In genomic region chr12:116587548-116587947, GRCm38 (mm10) we compare ENCODE assay signal across 31 mouse cellular contexts.
A peak's percentile ranks its signal among the peaks of the same experiment; 100 is the strongest.
DNase-seq lines count a peak whose midpoint lies in the region; ATAC-seq and TF ChIP-seq lines count a peak whose summit lies in the region.
"Had no signal": no experiment of that assay in that cellular context is flagged by ENCODE, and none has a peak within 500 bp of the region (broad histone marks: within the 10 kb centered on the region; RNA-seq: fewer than 3 reads in every experiment).

No protein-coding gene starts in this region.

- peak overlapping the region; percentile 19; the same call in 1 of the 2 replicates for H3K27ac ChIP-seq in left cerebral cortex, adult 2 months
- H3K27ac ChIP-seq in stomach, embryonic 14.5 days (ENCODE audit: low read length), result no peak overlapping the region
- no peak overlapping the region for H3K27ac ChIP-seq in lung, postnatal 0 days (ENCODE audit: low read length)
- H3K27ac ChIP-seq: embryonic facial prominence, embryonic 10.5 days; embryonic facial prominence, embryonic 15.5 days; forebrain, embryonic 12.5 days; heart, adult 2 months; heart, embryonic 15.5 days; hindbrain, embryonic 12.5 days; limb, embryonic 12.5 days; midbrain, embryonic 12.5 days; neural tube, embryonic 12.5 days had no signal

- H3K4me3 ChIP-seq in left cerebral cortex, adult 2 months, result no peak overlapping the region
- no peak overlapping the region for H3K4me3 ChIP-seq in stomach, embryonic 14.5 days (ENCODE audit: low read depth, low read length)
- no peak overlapping the region for H3K4me3 ChIP-seq in lung, postnatal 0 days (ENCODE audit: low read depth, low read length)
- H3K4me3 ChIP-seq: embryonic facial prominence, embryonic 10.5 days; embryonic facial prominence, embryonic 15.5 days; forebrain, embryonic 12.5 days; heart, adult 2 months; heart, embryonic 15.5 days; hindbrain, embryonic 12.5 days; limb, embryonic 12.5 days; megakaryocyte, embryonic 14.5 days; midbrain, embryonic 12.5 days; myocyte; neural tube, embryonic 12.5 days had no signal

- intact Hi-C loops in heart, postnatal 25 days (cut with DNase I), result no loop called here
- intact Hi-C loops in left cerebral cortex, adult 2 months (cut with DNase I), result no loop called here

- ATAC-seq in stomach, embryonic 14.5 days (ENCODE audit: insufficient number of reproducible peaks, insufficient read depth, low FRiP score, low read depth), result peak; percentile 11; the same call in 1 of the 2 replicates
- no peak for ATAC-seq in lung, postnatal 0 days
- ATAC-seq: activated CD4-positive, CD25-positive, alpha-beta regulatory T cell, adult 4 months; forebrain, postnatal 0 days; intestine, embryonic 16.5 days; liver, postnatal 0 days had no signal

- no peak overlapping the region for H3K9ac ChIP-seq in stomach, embryonic 14.5 days (replicated peaks; ENCODE audit: low read depth, low read length)
- no peak overlapping the region for H3K9ac ChIP-seq in lung, postnatal 0 days (replicated peaks; ENCODE audit: low read depth)
- H3K9ac ChIP-seq: embryonic facial prominence, embryonic 15.5 days; forebrain, embryonic 12.5 days; forebrain, postnatal 0 days; heart, embryonic 15.5 days; hindbrain, embryonic 12.5 days; limb, embryonic 12.5 days; liver, postnatal 0 days; midbrain, embryonic 12.5 days; neural tube, embryonic 12.5 days had no signal

- no peak overlapping the region for H3K4me2 ChIP-seq in stomach, embryonic 14.5 days (replicated peaks; ENCODE audit: low read depth, low read length)
- no peak overlapping the region for H3K4me2 ChIP-seq in lung, postnatal 0 days (replicated peaks; ENCODE audit: low read depth, low read length)
- H3K4me2 ChIP-seq: embryonic facial prominence, embryonic 15.5 days; forebrain, embryonic 12.5 days; heart, embryonic 15.5 days; hindbrain, embryonic 12.5 days; limb, embryonic 12.5 days; midbrain, embryonic 12.5 days; neural tube, embryonic 12.5 days had no signal

- H3K36me3 ChIP-seq in stomach, embryonic 14.5 days (ENCODE audit: control insufficient read depth, insufficient read depth, low read length), result no peaks in the 10 kb centered on the region
- H3K36me3 ChIP-seq in lung, postnatal 0 days (ENCODE audit: insufficient read depth, low read length), result no peaks in the 10 kb centered on the region
- H3K36me3 ChIP-seq: embryonic facial prominence, embryonic 10.5 days; embryonic facial prominence, embryonic 15.5 days; forebrain, embryonic 12.5 days; heart, embryonic 15.5 days; hindbrain, embryonic 12.5 days; limb, embryonic 12.5 days; midbrain, embryonic 12.5 days; neural tube, embryonic 12.5 days had no signal

- H3K9me3 ChIP-seq in stomach, embryonic 14.5 days (ENCODE audit: control insufficient read depth, low read depth, low read length), result no peaks in the 10 kb centered on the region
- no peaks in the 10 kb centered on the region for H3K9me3 ChIP-seq in lung, postnatal 0 days (ENCODE audit: low read length)
- H3K9me3 ChIP-seq: embryonic facial prominence, embryonic 10.5 days; embryonic facial prominence, embryonic 15.5 days; forebrain, embryonic 12.5 days; heart, embryonic 15.5 days; hindbrain, embryonic 12.5 days; limb, embryonic 12.5 days; megakaryocyte, embryonic 14.5 days; midbrain, embryonic 12.5 days; neural tube, embryonic 12.5 days had no signal

- TF ChIP-seq CTCF in left cerebral cortex, adult 2 months (IDR thresholded peaks at IDR 0.05), result no peak
- no peak for TF ChIP-seq CTCF in lung, postnatal 0 days (IDR thresholded peaks at IDR 0.05)

- DNase-seq in heart, adult 18-20 months, result peak; percentile 13 to 23
- DNase-seq in heart, postnatal 25 days (ENCODE audit: low spot score), result no peak
- no peak for DNase-seq in left cerebral cortex, adult 2 months (ENCODE audit: extremely low spot score in 1 of 2, low spot score in 2 of 2)
- no peak for DNase-seq in left cerebral cortex, adult 9 months (ENCODE audit: low spot score in 2 of 2)
- no peak for DNase-seq in lung, postnatal 0 days (ENCODE audit: low spot score)
- no peak for DNase-seq in spleen, postnatal 10 days (ENCODE audit: low spot score in 2 of 2)
- DNase-seq: adrenal gland, adult 8-10 months; cerebellum, adult 8-10 months; forebrain, postnatal 0 days; gastrocnemius, postnatal 14 days; kidney, adult 8-10 months; kidney, postnatal 10 days; layer of hippocampus, adult 9-11 months; liver, postnatal 0 days; lung, postnatal 4 days; right cerebral cortex, postnatal 4 days; thymus, postnatal 14 days had no signal

- H3K27me3 ChIP-seq in stomach, embryonic 14.5 days (ENCODE audit: control insufficient read depth, insufficient read depth, low read length), result no peaks in the 10 kb centered on the region
- no peaks in the 10 kb centered on the region for H3K27me3 ChIP-seq in lung, postnatal 0 days (replicated peaks; ENCODE audit: insufficient read depth, low read length)
- H3K27me3 ChIP-seq: embryonic facial prominence, embryonic 15.5 days; forebrain, embryonic 12.5 days; heart, embryonic 15.5 days; hindbrain, embryonic 12.5 days; limb, embryonic 12.5 days; megakaryocyte, embryonic 14.5 days; midbrain, embryonic 12.5 days; neural tube, embryonic 12.5 days had no signal

- H3K4me1 ChIP-seq in stomach, embryonic 14.5 days (ENCODE audit: control insufficient read depth, insufficient read depth, low read length), result 0 out of 2 replicates have a peak, but pooled peaks cover 5% of the 10 kb centered on the region
- no peaks in the 10 kb centered on the region for H3K4me1 ChIP-seq in lung, postnatal 0 days (ENCODE audit: insufficient read depth, low read depth, low read length)
- H3K4me1 ChIP-seq: embryonic facial prominence, embryonic 15.5 days; heart, embryonic 15.5 days; hindbrain, embryonic 12.5 days; megakaryocyte, embryonic 14.5 days; neural tube, embryonic 12.5 days had no signal

- 68% methylated on average over 3 of the region's 3 CpGs for WGBS in stomach, embryonic 14.5 days
- 65% methylated on average over 3 of the region's 3 CpGs for WGBS in lung, postnatal 0 days

- no peak for TF ChIP-seq EP300 in lung, postnatal 0 days (IDR thresholded peaks at IDR 0.05)

Comparison
In these comparisons a context has a peak if more than half of its experiments do, and no peak if none do; other contexts are left out.
1. DNase-seq: peak in heart, adult 18-20 months (2 of 2); none in heart, postnatal 25 days (single experiment), left cerebral cortex, adult 2 months (0 of 2), left cerebral cortex, adult 9 months (0 of 2), lung, postnatal 0 days (single experiment) and spleen, postnatal 10 days (0 of 2).